Mouse (Mus musculus) bone marrow macrophage, adult 2 months (primary cell): ENCODE results near the gene Rp2.

Source experiments
- CTCF ChIP-seq: IDR thresholded peaks from 2 replicates; pipeline ENCODE4 v1.5.1; 2012; ENCODE audit warnings: low read depth, mild to moderate bottlenecking, low read length, moderate library complexity
- POLR2A ChIP-seq: IDR thresholded peaks from 2 replicates; pipeline ENCODE4 v1.6.1; 2012; ENCODE audit warnings: mild to moderate bottlenecking, low read depth, low read length, borderline replicate concordance

DNA sequence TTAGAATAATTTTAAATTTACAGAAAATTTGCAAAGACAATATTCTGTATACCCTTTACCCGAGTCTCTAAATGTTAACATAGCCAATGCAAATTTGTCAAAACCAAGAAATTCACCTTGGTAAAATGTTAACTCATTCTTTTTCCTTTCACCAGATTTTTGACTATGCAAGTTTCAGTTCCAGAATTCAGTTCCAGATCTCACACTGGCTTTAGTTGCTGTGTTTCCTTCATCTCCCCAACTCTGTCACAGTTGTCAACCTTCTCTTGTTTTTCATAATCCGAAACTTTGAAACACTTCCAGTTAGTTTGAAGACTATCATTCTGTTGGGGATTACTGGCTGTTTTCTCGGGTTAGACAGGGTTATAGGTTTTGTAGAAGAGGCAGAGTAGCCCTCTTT, 22.7 kb downstream of the Rp2 start:
- TF ChIP-seq CTCF, result no peak
- no peak for TF ChIP-seq POLR2A
